Mouse (Mus musculus) lung, adult 10 weeks (tissue): ENCODE data around the gene Btbd3. TPM values are rescaled to one million over a fixed set of nuclear protein-coding genes. Genes with fewer than 3 reads are reported as not detected.

Source experiments
- polyA plus RNA-seq: library from polyadenylated mRNA; stranded (reverse); fragments of 350-450 nt; fragmentation: Illumina TruSeq; extraction: RNeasy Lipid Tissue Mini Kit (QIAGEN cat#74804); gene quantifications from one replicate; pipeline ENCODE4 v1.2.3, GENCODE M21; 2014; ENCODE audit warnings: low read depth, low replicate concordance; ENCODE audit not compliant: insufficient read depth

Gene Btbd3
- 19.5 TPM for polyA plus RNA-seq

GRCm38 (mm10) chr2:138256411-138256810 lies at the start of gene Btbd3:
Gene Btbd3, plus strand, starts transcription at chr2:138256565.

